Mouse (Mus musculus): ENCODE data around the gene Zc2hc1c. TPM values are rescaled to one million over a fixed set of nuclear protein-coding genes. Genes with fewer than 3 reads are reported as not detected.
A peak's percentile ranks its signal among the peaks of the same experiment; 100 is the strongest.
"Not testable (repeated sequence)": the region's sequence is repeated elsewhere in the genome, so short reads cannot be mapped to it uniquely, and the experiment has no call there.

Zc2hc1c gene
- polyA plus RNA-seq, 2 experiments = 0.02 to 0.03 TPM

DNA sequence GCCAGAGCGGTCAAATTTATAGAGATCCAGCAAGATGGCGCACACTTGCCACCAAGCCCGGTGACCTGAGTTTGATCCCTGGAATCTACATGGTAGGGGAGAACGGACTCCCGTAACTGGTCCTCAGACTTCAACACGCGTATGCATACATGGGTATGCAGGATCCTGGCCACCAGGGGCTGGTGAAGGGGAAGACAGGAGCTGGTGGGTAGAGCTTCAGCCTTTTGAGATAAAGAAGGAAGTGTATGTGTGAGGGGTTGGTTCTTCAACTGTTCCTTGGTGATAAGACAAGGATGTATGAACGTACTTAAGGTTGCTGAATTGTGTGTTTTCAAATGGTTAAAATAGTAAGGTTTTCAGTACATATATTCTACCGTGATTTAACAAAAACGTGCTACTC, 9.5 kb upstream of the Zc2hc1c start:
- H3K4me2 ChIP-seq (ENCODE audit: low read depth) = peak overlapping the region; percentile 75
- peak; percentile 66 for TF ChIP-seq EP300 (IDR thresholded peaks at IDR 0.05; ENCODE audit: low read depth)
- TF ChIP-seq CTCF (IDR thresholded peaks at IDR 0.05; ENCODE audit: low read depth) = peak; percentile 77
- H3K36me3 ChIP-seq (replicated peaks; ENCODE audit: control insufficient read depth, insufficient read depth, low read depth) = peaks cover 8% of the 10 kb centered on the region
- WGBS (ENCODE audit: insufficient replicate concordance) = 53% methylated on average over 10 of the region's 10 CpGs
- H3K4me3 ChIP-seq (ENCODE audit: insufficient read depth in 1 of 2, low read depth in 2 of 2, low read length in 2 of 2) = peak overlapping the region; percentile 26 to 61
- H3K9ac ChIP-seq (replicated peaks) = no peak overlapping the region; the same call in 1 of the 2 replicates
- ATAC-seq (ENCODE audit: insufficient read depth) (peak; percentile 69), DNase-seq (ENCODE audit: low read depth in 3 of 3, low spot score in 3 of 3) (peak; percentile 61 to 67 (median 64))
- no peaks in the 10 kb centered on the region for H3K27me3 ChIP-seq (ENCODE audit: control insufficient read depth, insufficient read depth, low read length)
- H3K9me3 ChIP-seq (ENCODE audit: control insufficient read depth, low read length) = no peaks in the 10 kb centered on the region
- H3K4me1 ChIP-seq (replicated peaks; ENCODE audit: control insufficient read depth in 2 of 2, insufficient read depth in 2 of 2, low read length in 1 of 2) = peaks cover 21 to 29% of the 10 kb centered on the region in 2 experiments
- peak overlapping the region; percentile 54 for H3K27ac ChIP-seq

DNA sequence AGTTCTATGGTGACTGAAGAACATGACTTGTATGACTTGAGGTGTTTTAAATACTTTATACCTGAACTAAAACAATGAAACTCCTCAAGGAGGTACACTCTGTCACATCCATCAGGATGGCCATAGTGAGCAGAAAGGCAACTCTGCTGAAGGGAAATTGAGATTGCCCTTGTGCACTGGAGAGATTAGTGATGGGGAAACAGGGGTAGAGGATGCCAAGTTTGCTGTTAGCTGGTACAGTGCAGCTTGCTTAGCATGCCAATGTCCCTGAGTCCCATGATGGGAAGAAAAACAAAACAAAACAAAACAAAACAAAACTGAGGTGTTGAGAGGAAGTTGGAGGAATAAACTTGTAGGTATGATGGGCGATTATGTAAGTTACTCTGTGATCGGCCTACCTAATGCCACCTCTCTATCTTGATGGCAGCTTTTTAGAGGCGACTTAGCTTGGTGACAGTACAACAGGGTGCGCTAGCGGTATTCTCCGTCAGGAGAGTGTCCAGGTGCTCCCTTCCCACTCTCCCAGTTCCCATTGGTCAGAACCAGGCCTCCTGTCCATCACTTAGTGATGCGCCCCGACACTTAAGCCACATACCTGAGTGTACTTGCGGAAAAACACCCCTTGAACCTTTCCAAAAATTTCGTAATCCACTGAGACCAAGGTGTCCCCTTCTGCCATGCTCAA, 8.9 kb upstream of the Zc2hc1c start:
- Histone ChIP-seq H3K27me3 (ENCODE audit: control insufficient read depth, insufficient read depth, low read length) (no peaks in the 10 kb centered on the region), H3K4me2 (ENCODE audit: low read depth) (peak overlapping the region; percentile 75), H3K4me3 (ENCODE audit: insufficient read depth in 1 of 2, low read depth in 2 of 2, low read length in 2 of 2) (peak overlapping the region; percentile 61 to 97), H3K9ac (replicated peaks) (peak overlapping the region; percentile 78), H3K27ac (peak overlapping the region; percentile 47), H3K36me3 (replicated peaks; ENCODE audit: control insufficient read depth, insufficient read depth, low read depth) (peaks cover 8% of the 10 kb centered on the region), H3K9me3 (ENCODE audit: control insufficient read depth, low read length) (no peaks in the 10 kb centered on the region), H3K4me1 (replicated peaks; ENCODE audit: control insufficient read depth in 2 of 2, insufficient read depth in 2 of 2, low read length in 1 of 2) (peaks cover 21 to 29% of the 10 kb centered on the region in 2 experiments)
- ATAC-seq (ENCODE audit: insufficient read depth) (peak; percentile 55), DNase-seq (ENCODE audit: low read depth in 3 of 3, low spot score in 3 of 3) (peak in 2 of 3 experiments; percentile 30 to 45)
- TF ChIP-seq EP300 (IDR thresholded peaks at IDR 0.05; ENCODE audit: low read depth) = no peak
- no peak for TF ChIP-seq CTCF (IDR thresholded peaks at IDR 0.05; ENCODE audit: low read depth)
- WGBS (ENCODE audit: insufficient replicate concordance) = 1% methylated on average over 10 of the region's 10 CpGs

DNA sequence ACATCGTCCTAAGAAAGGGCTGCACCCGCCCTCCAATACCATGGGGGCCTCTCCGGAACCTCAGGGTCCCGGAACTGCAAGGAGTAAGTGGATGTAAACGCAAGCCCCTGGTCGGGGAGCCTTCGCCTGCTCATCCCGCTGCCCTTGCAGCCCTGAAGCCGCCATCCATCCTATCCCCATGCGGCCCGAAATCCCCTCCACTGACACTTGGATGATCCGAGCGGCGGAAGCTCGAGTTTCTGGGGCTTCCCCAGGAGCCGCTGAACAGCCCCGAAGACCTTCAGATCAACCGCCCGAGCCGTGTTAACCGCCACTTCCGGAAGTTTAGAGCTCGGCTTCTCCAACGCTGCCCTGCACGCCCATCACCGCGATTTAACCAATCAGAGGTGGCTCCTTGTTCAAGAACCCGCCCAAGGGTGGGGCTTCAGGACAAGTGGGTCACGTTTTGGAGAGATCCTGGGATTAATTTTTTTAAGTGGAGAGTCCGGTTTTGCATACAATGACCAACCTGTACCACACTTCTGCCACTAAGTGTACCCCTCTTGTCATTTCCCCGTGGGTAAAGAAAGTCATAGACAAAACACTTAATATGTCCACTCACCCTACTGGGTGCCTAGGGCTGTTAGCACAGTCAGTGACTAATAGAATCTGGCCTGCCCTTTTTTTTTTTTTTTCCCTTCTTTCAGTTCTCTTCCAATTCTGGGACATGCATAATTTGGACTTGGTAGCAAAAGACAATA, 8.1 kb upstream of the Zc2hc1c start:
- Histone ChIP-seq H3K4me2 (ENCODE audit: low read depth) (peak overlapping the region; percentile 75), H3K27me3 (ENCODE audit: control insufficient read depth, insufficient read depth, low read length) (no peaks in the 10 kb centered on the region), H3K4me3 (ENCODE audit: insufficient read depth in 1 of 2, low read depth in 2 of 2, low read length in 2 of 2) (peak overlapping the region; percentile 61 to 97), H3K27ac (peak overlapping the region; percentile 47), H3K9ac (replicated peaks) (peak overlapping the region; percentile 78), H3K36me3 (replicated peaks; ENCODE audit: control insufficient read depth, insufficient read depth, low read depth) (peaks cover 3% of the 10 kb centered on the region), H3K9me3 (ENCODE audit: control insufficient read depth, low read length) (no peaks in the 10 kb centered on the region), H3K4me1 (replicated peaks; ENCODE audit: control insufficient read depth in 2 of 2, insufficient read depth in 2 of 2, low read length in 1 of 2) (peaks cover 21 to 29% of the 10 kb centered on the region in 2 experiments)
- WGBS (ENCODE audit: insufficient replicate concordance) = under 1% methylated on average over 31 of the region's 31 CpGs
- DNase-seq (ENCODE audit: low read depth in 3 of 3, low spot score in 3 of 3) (peak; percentile 95 to 97 (median 96)), ATAC-seq (ENCODE audit: insufficient read depth) (peak; percentile 88)
- TF ChIP-seq EP300 (IDR thresholded peaks at IDR 0.05; ENCODE audit: low read depth) (peak; percentile 34; the same call in 1 of the 2 replicates), CTCF (IDR thresholded peaks at IDR 0.05; ENCODE audit: low read depth) (no peak)

DNA sequence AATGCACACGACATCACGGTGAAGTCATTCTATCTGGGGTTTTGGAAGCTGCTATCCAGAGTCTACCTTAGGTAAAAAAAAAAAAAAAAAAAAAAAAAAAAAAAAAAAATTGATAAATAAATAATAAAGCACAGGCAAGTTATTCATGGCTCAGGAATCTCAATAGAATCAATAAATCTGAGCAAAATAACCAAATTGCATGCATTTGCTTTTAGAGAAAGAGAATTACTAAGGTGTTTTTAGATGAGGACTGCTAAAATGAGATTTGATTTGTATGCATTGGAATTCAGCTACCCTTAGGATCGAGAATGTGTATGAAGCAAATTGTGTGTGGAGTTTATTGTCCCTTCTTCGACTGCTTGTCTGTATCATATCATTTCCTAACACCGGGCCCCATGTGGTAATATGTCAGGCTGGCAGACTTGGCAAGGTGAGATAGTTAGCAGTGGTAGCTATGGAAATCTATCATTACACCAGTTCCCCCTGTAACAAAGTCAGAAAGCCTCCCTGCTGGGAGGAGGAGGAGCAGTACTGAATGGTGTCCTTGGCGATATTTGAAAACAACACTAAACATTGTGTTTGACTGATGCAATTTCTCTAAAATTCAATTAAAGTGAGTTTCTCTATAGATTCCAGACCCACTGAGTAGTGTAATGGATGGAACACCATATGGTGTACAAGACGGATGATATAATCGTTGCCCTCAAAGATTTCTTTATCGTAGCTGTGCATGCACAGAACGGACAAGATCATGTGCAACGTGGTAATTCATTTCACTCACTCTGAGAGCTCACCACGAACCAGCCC, 7.3 kb upstream of the Zc2hc1c start:
- DNase-seq (ENCODE audit: low read depth in 3 of 3, low spot score in 3 of 3) = peak in 2 of 3 experiments; percentile 49 to 67
- ATAC-seq (ENCODE audit: insufficient read depth) = peak; percentile 44

DNA sequence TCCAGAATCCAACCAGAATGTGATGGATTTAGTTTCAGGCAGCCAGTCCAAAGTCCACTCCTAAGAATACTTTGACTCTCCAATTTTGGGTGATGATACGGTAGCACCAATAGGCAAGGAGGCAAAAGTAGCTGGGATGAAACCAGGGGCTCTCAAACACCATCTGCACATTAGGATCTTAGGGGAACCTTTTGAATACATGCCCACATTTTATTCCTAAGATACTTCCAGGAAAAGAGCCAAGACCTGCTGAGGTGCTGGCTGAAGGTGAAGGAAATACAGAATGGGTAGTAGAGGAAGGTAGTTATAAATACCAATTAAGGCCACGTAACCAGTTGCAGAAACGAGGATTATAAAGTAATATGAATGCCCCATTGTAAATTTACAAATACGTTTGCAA, 6.6 kb upstream of the Zc2hc1c start:
- H3K4me3 ChIP-seq (ENCODE audit: insufficient read depth in 1 of 2, low read depth in 2 of 2, low read length in 2 of 2); H3K36me3 ChIP-seq (replicated peaks; ENCODE audit: control insufficient read depth, insufficient read depth, low read depth); H3K9ac ChIP-seq (replicated peaks); H3K27ac ChIP-seq; ATAC-seq (ENCODE audit: insufficient read depth); H3K27me3 ChIP-seq (ENCODE audit: control insufficient read depth, insufficient read depth, low read length); DNase-seq (ENCODE audit: low read depth in 3 of 3, low spot score in 3 of 3); H3K9me3 ChIP-seq (ENCODE audit: control insufficient read depth, low read length): not testable (repeated sequence)
- WGBS (ENCODE audit: insufficient replicate concordance) = 69% methylated on average over 1 of the region's 4 CpGs
- peaks cover 21 to 29% of the 10 kb centered on the region in 2 experiments for H3K4me1 ChIP-seq (replicated peaks; ENCODE audit: control insufficient read depth in 2 of 2, insufficient read depth in 2 of 2, low read length in 1 of 2)
- H3K4me2 ChIP-seq (ENCODE audit: low read depth) = peak overlapping the region; percentile 75; the same call in 1 of the 2 replicates

More for the DNA sequence above, 7.3 kb upstream of the Zc2hc1c start:
- Histone ChIP-seq H3K27me3 (ENCODE audit: control insufficient read depth, insufficient read depth, low read length) (no peaks in the 10 kb centered on the region), H3K4me1 (replicated peaks; ENCODE audit: control insufficient read depth in 2 of 2, insufficient read depth in 2 of 2, low read length in 1 of 2) (peaks cover 21 to 29% of the 10 kb centered on the region in 2 experiments), H3K36me3 (replicated peaks; ENCODE audit: control insufficient read depth, insufficient read depth, low read depth) (no peaks in the 10 kb centered on the region), H3K9me3 (ENCODE audit: control insufficient read depth, low read length) (no peaks in the 10 kb centered on the region), H3K4me2 (ENCODE audit: low read depth) (peak overlapping the region; percentile 75), H3K9ac (replicated peaks) (peak overlapping the region; percentile 78), H3K4me3 (ENCODE audit: insufficient read depth in 1 of 2, low read depth in 2 of 2, low read length in 2 of 2) (peak overlapping the region in 1 of 2 experiments; percentile 61; a peak in 2 of 4 replicates), H3K27ac (peak overlapping the region; percentile 39)
- WGBS (ENCODE audit: insufficient replicate concordance) = 21% methylated on average over 12 of the region's 12 CpGs
- TF ChIP-seq EP300 (IDR thresholded peaks at IDR 0.05; ENCODE audit: low read depth) = peak; percentile 66
- no peak for TF ChIP-seq CTCF (IDR thresholded peaks at IDR 0.05; ENCODE audit: low read depth)
